8 mouse cellular contexts compared by ENCODE assay signal in the genomic region with DNA sequence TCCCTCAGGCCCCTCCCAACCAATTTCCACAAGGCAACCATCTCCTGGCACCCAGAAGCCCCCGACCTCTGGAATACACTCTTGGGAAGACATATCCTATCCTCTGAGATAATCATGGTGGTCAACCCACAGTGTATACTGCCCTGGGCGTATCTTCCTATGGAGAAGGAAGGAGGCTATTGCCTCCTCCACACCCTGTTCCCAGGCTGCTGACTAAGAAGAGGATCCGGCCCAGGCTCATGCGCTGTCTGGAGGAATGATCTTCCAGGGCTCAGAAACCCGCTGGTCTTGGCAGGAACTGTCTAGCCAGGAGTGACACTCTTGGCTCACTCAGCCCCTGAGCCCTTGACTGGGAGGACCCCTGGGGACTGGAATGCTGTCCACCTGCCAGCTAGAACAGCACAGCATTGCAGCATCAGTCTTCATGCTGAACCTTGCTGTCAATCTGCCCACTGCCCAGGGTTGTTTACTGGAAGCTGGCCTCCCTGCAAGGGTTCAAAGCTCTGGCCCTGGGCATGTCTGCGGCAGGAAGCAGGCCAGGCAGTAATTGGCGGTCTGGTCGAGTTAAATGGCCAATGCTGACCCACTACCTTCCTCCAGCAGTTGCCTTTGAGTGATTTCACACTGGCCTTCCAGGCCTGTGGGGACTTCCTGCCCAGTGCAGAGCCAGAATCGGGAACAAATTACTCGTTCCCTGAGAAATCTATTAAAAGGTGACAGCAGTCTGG. TPM values are rescaled to one million over a fixed set of nuclear protein-coding genes. Genes with fewer than 3 reads are reported as not detected.
DNase-seq lines count a peak whose midpoint lies in the region; ATAC-seq and TF ChIP-seq lines count a peak whose summit lies in the region.
"Had no signal": no experiment of that assay in that cellular context is flagged by ENCODE, and none has a peak within 500 bp of the region (broad histone marks: within the 10 kb centered on the region; RNA-seq: fewer than 3 reads in every experiment).

No protein-coding gene starts in this region.

- no peaks in the 10 kb centered on the region for H3K9me3 ChIP-seq in hindbrain, embryonic 15.5 days
- H3K9me3 ChIP-seq in intestine, embryonic 16.5 days (ENCODE audit: control insufficient read depth, low read length): no peaks in the 10 kb centered on the region
- H3K9me3 ChIP-seq: intestine, embryonic 15.5 days had no signal

- no peak overlapping the region for H3K4me3 ChIP-seq in kidney, adult 2 months (ENCODE audit: insufficient read depth, low read depth, low read length)
- H3K4me3 ChIP-seq in hindbrain, embryonic 15.5 days: no peak overlapping the region
- no peak overlapping the region for H3K4me3 ChIP-seq in intestine, embryonic 16.5 days (ENCODE audit: low read length)
- H3K4me3 ChIP-seq: intestine, embryonic 15.5 days had no signal

- H3K9ac ChIP-seq in hindbrain, embryonic 15.5 days: no peak overlapping the region
- H3K9ac ChIP-seq in intestine, embryonic 16.5 days (ENCODE audit: low read depth, low read length): no peak overlapping the region
- H3K9ac ChIP-seq: intestine, embryonic 15.5 days had no signal

- no peak for TF ChIP-seq CTCF in kidney, adult 2 months (conservative IDR thresholded peaks at IDR 0.05; ENCODE audit: insufficient read depth, insufficient read length, low read depth, low read length)

- ATAC-seq in hindbrain, embryonic 15.5 days (ENCODE audit: low FRiP score, low read depth): peak; percentile 36; the same call in 1 of the 2 replicates
- ATAC-seq in erythroblast, adult 5-6 weeks (replicated peaks; ENCODE audit: low FRiP score, poor library complexity, severe bottlenecking): no peak
- ATAC-seq in intestine, embryonic 16.5 days: no peak
- ATAC-seq: intestine, embryonic 15.5 days had no signal

- no peaks in the 10 kb centered on the region for H3K27me3 ChIP-seq in kidney, adult 2 months (replicated peaks; ENCODE audit: control insufficient read depth, insufficient read depth, low read length)
- H3K27me3 ChIP-seq in hindbrain, embryonic 15.5 days: no peaks in the 10 kb centered on the region
- no peaks in the 10 kb centered on the region; the same call in 1 of the 2 replicates for H3K27me3 ChIP-seq in intestine, embryonic 16.5 days (replicated peaks; ENCODE audit: control insufficient read depth, insufficient read depth, low read length)
- H3K27me3 ChIP-seq: intestine, embryonic 15.5 days had no signal

- no peak overlapping the region for H3K27ac ChIP-seq in kidney, adult 2 months (ENCODE audit: insufficient read depth, low read depth, low read length)
- H3K27ac ChIP-seq in hindbrain, embryonic 15.5 days (replicated peaks): no peak overlapping the region
- no peak overlapping the region for H3K27ac ChIP-seq in intestine, embryonic 16.5 days (ENCODE audit: low read length)
- H3K27ac ChIP-seq: intestine, embryonic 15.5 days had no signal

- no peaks in the 10 kb centered on the region for H3K36me3 ChIP-seq in kidney, adult 2 months (ENCODE audit: control insufficient read depth, insufficient read depth, low read length)
- H3K36me3 ChIP-seq in hindbrain, embryonic 15.5 days: no peaks in the 10 kb centered on the region
- H3K36me3 ChIP-seq in intestine, embryonic 16.5 days (ENCODE audit: control insufficient read depth, insufficient read depth, low read length): no peaks in the 10 kb centered on the region
- H3K36me3 ChIP-seq: intestine, embryonic 15.5 days had no signal

- peak; percentile 26 for DNase-seq in kidney, adult 2 months
- no peak for DNase-seq in kidney, postnatal 25 days
- DNase-seq in R1 (ENCODE audit: low read depth, low spot score): peak; percentile 53
- peak; percentile 65 for DNase-seq in cerebellum, adult 9-11 months

- no peak overlapping the region for H3K4me2 ChIP-seq in hindbrain, embryonic 15.5 days
- H3K4me2 ChIP-seq in intestine, embryonic 16.5 days (ENCODE audit: low read depth, low read length): no peak overlapping the region
- H3K4me2 ChIP-seq: intestine, embryonic 15.5 days had no signal

- WGBS in kidney, adult 2 months: 57% methylated on average over 10 of the region's 10 CpGs
- 59% methylated on average over 10 of the region's 10 CpGs for WGBS in hindbrain, embryonic 15.5 days
- 57% methylated on average over 10 of the region's 10 CpGs for WGBS in intestine, embryonic 16.5 days

- TF ChIP-seq POLR2A in kidney, adult 2 months (IDR thresholded peaks at IDR 0.05; ENCODE audit: low read depth, low read length): no peak

- H3K4me1 ChIP-seq in kidney, adult 2 months (ENCODE audit: control insufficient read depth, insufficient read depth, low read length): no peaks in the 10 kb centered on the region
- peaks cover 5% of the 10 kb centered on the region; the same call in 1 of the 2 replicates for H3K4me1 ChIP-seq in hindbrain, embryonic 15.5 days (replicated peaks)
- H3K4me1 ChIP-seq in intestine, embryonic 16.5 days (ENCODE audit: control insufficient read depth, insufficient read depth, low read length): no peaks in the 10 kb centered on the region
- H3K4me1 ChIP-seq: intestine, embryonic 15.5 days had no signal

RNA-seq across cellular contexts. Expression of a gene that starts 8.8 kb away (rescaled TPM):
- 97.9 and 136 TPM in 2 replicates for polyA plus RNA-seq in kidney, adult 2 months (2012; rRNA removed)
- polyA plus RNA-seq in hindbrain, embryonic 15.5 days (2015; fragmentation: Nextera tagmentation; extraction: Ambion mirVana): 269 and 274 TPM in 2 replicates
- total RNA-seq in erythroblast, adult 5-6 weeks (2015; ENCODE audit: low replicate concordance): 55.8 and 124 TPM in 2 replicates
- 83.9 and 94.1 TPM in 2 replicates for total RNA-seq in erythroblast, adult 5-6 weeks (2017; ENCODE audit: low replicate concordance)
- 214 and 234 TPM in 2 replicates for polyA plus RNA-seq in intestine, embryonic 16.5 days (2015; fragmentation: Nextera tagmentation; extraction: Ambion mirVana)

Comparison
In these comparisons a context has a peak if more than half of its experiments do, and no peak if none do; other contexts are left out.
1. DNase-seq: peak in kidney, adult 2 months (single experiment), R1 (single experiment) and cerebellum, adult 9-11 months (single experiment); none in kidney, postnatal 25 days (0 of 2).